Mouse (Mus musculus): ENCODE data around the gene Tfb1m.

DNA sequence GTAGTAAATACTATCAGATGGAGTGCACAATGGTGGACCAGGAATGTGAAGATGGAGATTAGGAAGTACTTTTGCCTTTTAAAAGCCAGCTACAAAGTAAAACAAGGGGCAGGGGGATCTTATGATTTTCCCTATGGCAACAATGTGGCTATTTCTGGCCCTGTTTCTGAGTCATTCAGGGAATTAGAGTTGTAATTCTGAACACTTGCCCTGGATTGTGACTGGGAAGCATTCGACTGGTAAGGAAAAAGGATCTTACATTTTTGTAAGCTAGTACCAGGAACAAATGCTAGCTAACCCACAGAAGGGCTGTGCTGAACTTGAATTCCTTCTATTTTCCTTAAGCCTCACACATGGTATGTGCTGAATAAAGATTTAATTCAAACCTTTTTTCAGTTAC is 25.9 kb downstream of the Tfb1m start:
- no peak for TF ChIP-seq CTCF (IDR thresholded peaks at IDR 0.05; ENCODE audit: borderline replicate concordance, extremely low read depth, insufficient read depth, insufficient read length)
- no peak for TF ChIP-seq POLR2A (IDR thresholded peaks at IDR 0.05; ENCODE audit: borderline replicate concordance, extremely low read depth, insufficient read depth, insufficient read length, poor library complexity, severe bottlenecking)

Measured in brain, embryonic 14.5 days (tissue).